Mouse (Mus musculus): ENCODE data around the gene Exoc3. TPM values are rescaled to one million over a fixed set of nuclear protein-coding genes. Genes with fewer than 3 reads are reported as not detected.

Gene Exoc3
- 36.0 TPM for polyA plus RNA-seq (2014; fragmentation: Illumina TruSeq; extraction: RNeasy Lipid Tissue Mini Kit (QIAGEN cat#74804); ENCODE audit: low read depth, low replicate concordance)

GRCm38 (mm10) chr13:74208317-74208985 lies at the start of gene Exoc3:
TSS of gene Exoc3 (minus strand) at chr13:74208732.

DNA sequence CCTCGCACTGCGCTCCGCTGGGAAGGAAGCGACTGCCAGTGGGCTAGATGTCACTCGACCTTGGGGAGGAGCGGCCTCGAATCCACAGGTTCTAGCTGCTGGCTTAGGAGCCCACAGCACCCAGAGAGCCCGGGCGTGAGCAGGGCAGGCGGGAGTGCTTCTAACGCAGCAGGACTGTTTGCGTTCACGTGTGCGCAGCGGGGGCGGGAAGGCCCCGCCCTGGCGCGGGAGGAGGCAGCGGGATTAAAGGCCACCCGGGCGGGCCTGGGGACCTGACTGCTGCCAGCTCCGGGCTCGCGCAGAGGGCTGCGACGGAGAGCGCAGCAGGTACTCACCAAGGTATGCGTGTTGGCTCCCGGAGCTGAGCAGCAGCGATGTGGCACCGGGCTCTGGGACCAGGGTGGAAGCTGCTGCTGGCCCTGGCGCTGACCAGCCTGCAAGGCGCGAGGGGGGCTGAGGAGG lies 87.4 kb downstream of the Exoc3 start, which contains the start of gene Slc9a3:
Gene Slc9a3, plus strand, starts transcription at position 317 of the 462 bp plus-strand sequence.

Other genes with a start within 250 kb of the Exoc3 start
- not detected for gene Zdhhc11, start 244.9 kb downstream of the Exoc3 start, polyA plus RNA-seq (2014; fragmentation: Illumina TruSeq; extraction: RNeasy Lipid Tissue Mini Kit (QIAGEN cat#74804); ENCODE audit: low read depth, low replicate concordance)
- gene Tppp, start 199.3 kb downstream of the Exoc3 start, polyA plus RNA-seq (2014; fragmentation: Illumina TruSeq; extraction: RNeasy Lipid Tissue Mini Kit (QIAGEN cat#74804); ENCODE audit: low read depth, low replicate concordance), result 90.2 TPM
- 5.3 TPM for gene Cep72, start 146.4 kb downstream of the Exoc3 start, polyA plus RNA-seq (2014; fragmentation: Illumina TruSeq; extraction: RNeasy Lipid Tissue Mini Kit (QIAGEN cat#74804); ENCODE audit: low read depth, low replicate concordance)
- 53.0 TPM for gene Slc9a3, start 87.3 kb downstream of the Exoc3 start, polyA plus RNA-seq (2014; fragmentation: Illumina TruSeq; extraction: RNeasy Lipid Tissue Mini Kit (QIAGEN cat#74804); ENCODE audit: low read depth, low replicate concordance)
- gene Ahrr, start 83.6 kb upstream of the Exoc3 start, polyA plus RNA-seq (2014; fragmentation: Illumina TruSeq; extraction: RNeasy Lipid Tissue Mini Kit (QIAGEN cat#74804); ENCODE audit: low read depth, low replicate concordance), result 2.6 TPM
- gene Pdcd6, start 108.8 kb upstream of the Exoc3 start, polyA plus RNA-seq (2014; fragmentation: Illumina TruSeq; extraction: RNeasy Lipid Tissue Mini Kit (QIAGEN cat#74804); ENCODE audit: low read depth, low replicate concordance), result 151 TPM
- 336 TPM for gene Sdha, start 141.5 kb upstream of the Exoc3 start, polyA plus RNA-seq (2014; fragmentation: Illumina TruSeq; extraction: RNeasy Lipid Tissue Mini Kit (QIAGEN cat#74804); ENCODE audit: low read depth, low replicate concordance)
- 22.9 TPM for gene Ccdc127, start 141.6 kb upstream of the Exoc3 start, polyA plus RNA-seq (2014; fragmentation: Illumina TruSeq; extraction: RNeasy Lipid Tissue Mini Kit (QIAGEN cat#74804); ENCODE audit: low read depth, low replicate concordance)
- 0.16 TPM for gene Lrrc14b, start 155.3 kb upstream of the Exoc3 start, polyA plus RNA-seq (2014; fragmentation: Illumina TruSeq; extraction: RNeasy Lipid Tissue Mini Kit (QIAGEN cat#74804); ENCODE audit: low read depth, low replicate concordance)
- 21.3 TPM for gene Zfp72, start 182.1 kb upstream of the Exoc3 start, polyA plus RNA-seq (2014; fragmentation: Illumina TruSeq; extraction: RNeasy Lipid Tissue Mini Kit (QIAGEN cat#74804); ENCODE audit: low read depth, low replicate concordance)
- 4.1 TPM for gene Ftl1-ps1, start 191.0 kb upstream of the Exoc3 start, polyA plus RNA-seq (2014; fragmentation: Illumina TruSeq; extraction: RNeasy Lipid Tissue Mini Kit (QIAGEN cat#74804); ENCODE audit: low read depth, low replicate concordance)